Mouse (Mus musculus) hindbrain, embryonic 11.5 days (tissue): ENCODE data around the gene Ppp6r1. TPM values are rescaled to one million over a fixed set of nuclear protein-coding genes. Genes with fewer than 3 reads are reported as not detected.

Experiments used
- ATAC-seq: fragments of 200-750 bp; cut with Nextera tagmentation; 2 replicates; pipeline ENCODE4 v1.8.0; 2017; ENCODE audit warnings: mild to moderate bottlenecking, moderate TSS enrichment, moderate library complexity; ENCODE audit not compliant: low FRiP score
- DNase-seq: peaks from one replicate; pipeline ENCODE4 v3.0.0-alpha.2; 2015; ENCODE audit warnings: low spot score
- H3K27ac ChIP-seq: fragments of 300-500 bp; sonication (generic); 2 replicates; pipeline ENCODE4 v1.5.1; 2014; ENCODE audit warnings: mild to moderate bottlenecking, low read depth, low read length
- H3K27me3 ChIP-seq: fragments of 300-500 bp; sonication (generic); 2 replicates; pipeline ENCODE4 v1.6.1; 2014; ENCODE audit warnings: mild to moderate bottlenecking, low read length, moderate library complexity, mixed read lengths; ENCODE audit not compliant: control insufficient read depth, insufficient read depth
- H3K36me3 ChIP-seq: fragments of 300-500 bp; sonication (generic); 2 replicates; pipeline ENCODE4 v1.6.1; 2014; ENCODE audit warnings: mild to moderate bottlenecking, low read length, moderate library complexity, mixed read lengths; ENCODE audit not compliant: control insufficient read depth, insufficient read depth
- H3K4me1 ChIP-seq: fragments of 300-500 bp; sonication (generic); replicated peaks from 2 replicates; pipeline ENCODE4 v1.6.1; 2014; ENCODE audit warnings: low read length, mixed read lengths; ENCODE audit not compliant: control insufficient read depth, insufficient read depth
- H3K4me2 ChIP-seq: fragments of 300-500 bp; sonication (generic); replicated peaks from 2 replicates; pipeline ENCODE4 v1.6.1; 2014; ENCODE audit warnings: mild to moderate bottlenecking, low read depth, low read length
- H3K4me3 ChIP-seq: fragments of 300-500 bp; sonication (generic); 2 replicates; pipeline ENCODE4 v1.5.1; 2014; ENCODE audit warnings: low read depth, low read length
- H3K9ac ChIP-seq: fragments of 300-500 bp; sonication (generic); 2 replicates; pipeline ENCODE4 v1.6.1; 2014; ENCODE audit warnings: low read depth, low read length
- H3K9me3 ChIP-seq: fragments of 300-500 bp; sonication (generic); 2 replicates; pipeline ENCODE4 v1.6.1; 2016; ENCODE audit warnings: low read length; ENCODE audit not compliant: control insufficient read depth
- WGBS: fragments of 180-500 bp; shearing (Covaris S2); extraction: QIAGEN DNeasy Blood & Tissue Kit; methylation state at CpG from one replicate; pipeline ENCODE4 v1.1.7; 2014; 5-methylcytosine and 5-hydroxymethylcytosine counted together
- polyA plus RNA-seq: library from polyadenylated mRNA; unstranded; fragments of >200 nt; fragmentation: Nextera tagmentation; extraction: Ambion mirVana; gene quantifications from 2 replicates; pipeline ENCODE4 v1.2.1, GENCODE M21; 2014

The Ppp6r1 gene
- polyA plus RNA-seq, 1 experiment from 2014 or later: 8.1 TPM

DNA sequence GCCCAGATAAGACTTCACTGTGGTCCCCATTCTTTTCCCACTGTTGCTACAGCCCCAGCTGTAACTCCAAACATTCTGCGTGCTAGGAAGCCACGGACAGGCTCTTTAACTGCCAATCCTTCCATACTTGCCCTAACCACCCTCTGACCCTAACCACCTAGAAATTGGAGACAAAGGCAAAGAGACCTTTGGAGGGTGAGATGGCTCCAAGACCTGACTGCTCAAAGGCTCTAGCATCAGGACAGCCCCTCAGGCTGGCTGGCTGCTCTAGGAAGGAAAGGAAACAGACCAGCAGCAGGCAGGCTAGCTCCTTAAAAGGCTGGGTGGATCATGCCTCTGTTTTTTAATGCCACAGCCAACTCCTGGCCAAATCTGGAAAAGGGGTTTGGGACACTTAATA, 4.6 kb downstream of the Ppp6r1 start:
- 0 out of 2 replicates have a peak overlapping the region, but pooled peaks have one; percentile 20 for H3K9ac ChIP-seq
- no peaks in the 10 kb centered on the region for H3K9me3 ChIP-seq
- WGBS: 81% methylated on average over 2 of the region's 2 CpGs
- ATAC-seq (no peak), DNase-seq (no peak)
- no peak overlapping the region for H3K27ac ChIP-seq
- H3K4me1 ChIP-seq: peaks cover 6% of the 10 kb centered on the region
- no peak overlapping the region for H3K4me3 ChIP-seq
- no peaks in the 10 kb centered on the region for H3K36me3 ChIP-seq
- no peaks in the 10 kb centered on the region for H3K27me3 ChIP-seq
- no peak overlapping the region for H3K4me2 ChIP-seq

- Histone ChIP-seq H3K4me1 (peaks cover 6% of the 10 kb centered on the region), H3K36me3 (no peaks in the 10 kb centered on the region), H3K27ac (no peak overlapping the region), H3K4me3 (no peak overlapping the region), H3K4me2 (no peak overlapping the region), H3K9ac (no peak overlapping the region), H3K9me3 (no peaks in the 10 kb centered on the region), H3K27me3 (no peaks in the 10 kb centered on the region)
- ATAC-seq (no peak), DNase-seq (no peak)
- WGBS: 91% methylated on average over 7 of the region's 7 CpGs
Observed at GRCm38 (mm10) chr7:4653780-4654179, 5.0 kb downstream of the Ppp6r1 start.

GRCm38 (mm10) chr7:4653351-4653750, 5.5 kb downstream of the Ppp6r1 start:
- Histone ChIP-seq H3K27ac (no peak overlapping the region), H3K27me3 (no peaks in the 10 kb centered on the region), H3K4me1 (peaks cover 6% of the 10 kb centered on the region), H3K9me3 (no peaks in the 10 kb centered on the region), H3K36me3 (no peaks in the 10 kb centered on the region), H3K4me3 (no peak overlapping the region), H3K4me2 (no peak overlapping the region), H3K9ac (no peak overlapping the region)
- 87% methylated on average over 5 of the region's 5 CpGs for WGBS
- ATAC-seq: no peak
- DNase-seq: no peak

GRCm38 (mm10) chr7:4652726-4653125, 6.1 kb downstream of the Ppp6r1 start:
- Histone ChIP-seq H3K4me3 (no peak overlapping the region), H3K36me3 (no peaks in the 10 kb centered on the region), H3K9me3 (no peaks in the 10 kb centered on the region), H3K27ac (no peak overlapping the region), H3K4me2 (no peak overlapping the region), H3K4me1 (peaks cover 3% of the 10 kb centered on the region), H3K27me3 (no peaks in the 10 kb centered on the region), H3K9ac (no peak overlapping the region)
- 90% methylated on average over 5 of the region's 5 CpGs for WGBS
- ATAC-seq (no peak), DNase-seq (no peak)

GRCm38 (mm10) chr7:4651581-4651980, 7.2 kb downstream of the Ppp6r1 start:
- Histone ChIP-seq H3K36me3 (0 out of 2 replicates have a peak, but pooled peaks cover 2% of the 10 kb centered on the region), H3K4me3 (no peak overlapping the region), H3K4me2 (no peak overlapping the region), H3K27ac (no peak overlapping the region), H3K9me3 (no peaks in the 10 kb centered on the region), H3K27me3 (no peaks in the 10 kb centered on the region), H3K9ac (no peak overlapping the region), H3K4me1 (no peaks in the 10 kb centered on the region)
- DNase-seq (no peak), ATAC-seq (no peak)
- WGBS: 80% methylated on average over 8 of the region's 8 CpGs

DNA sequence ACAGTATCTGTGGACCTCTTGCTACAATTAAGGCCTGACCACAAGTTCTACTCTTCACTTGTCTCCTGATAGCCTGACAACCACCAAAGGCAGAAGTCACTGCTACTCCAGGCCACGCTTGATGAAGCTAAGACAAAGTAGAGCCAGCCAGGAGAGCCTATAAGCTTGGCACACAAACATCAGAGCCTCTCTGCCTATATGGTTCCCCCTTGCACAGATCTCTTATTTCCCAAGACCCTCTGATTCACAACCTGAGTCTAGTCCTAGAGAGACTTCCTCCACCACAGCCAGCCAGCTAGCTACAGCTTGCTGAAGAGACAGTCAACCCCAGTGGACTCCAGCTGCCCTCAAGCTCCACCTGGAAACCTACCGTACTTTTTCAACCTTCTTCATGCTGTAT, 10.8 kb downstream of the Ppp6r1 start:
- Histone ChIP-seq H3K9ac (no peak overlapping the region), H3K36me3 (0 out of 2 replicates have a peak, but pooled peaks cover 2% of the 10 kb centered on the region), H3K4me2 (no peak overlapping the region), H3K4me3 (no peak overlapping the region), H3K27ac (no peak overlapping the region), H3K9me3 (no peaks in the 10 kb centered on the region), H3K27me3 (no peaks in the 10 kb centered on the region), H3K4me1 (no peaks in the 10 kb centered on the region)
- WGBS: 91% methylated on average over 2 of the region's 2 CpGs
- DNase-seq (no peak), ATAC-seq (no peak)

DNA sequence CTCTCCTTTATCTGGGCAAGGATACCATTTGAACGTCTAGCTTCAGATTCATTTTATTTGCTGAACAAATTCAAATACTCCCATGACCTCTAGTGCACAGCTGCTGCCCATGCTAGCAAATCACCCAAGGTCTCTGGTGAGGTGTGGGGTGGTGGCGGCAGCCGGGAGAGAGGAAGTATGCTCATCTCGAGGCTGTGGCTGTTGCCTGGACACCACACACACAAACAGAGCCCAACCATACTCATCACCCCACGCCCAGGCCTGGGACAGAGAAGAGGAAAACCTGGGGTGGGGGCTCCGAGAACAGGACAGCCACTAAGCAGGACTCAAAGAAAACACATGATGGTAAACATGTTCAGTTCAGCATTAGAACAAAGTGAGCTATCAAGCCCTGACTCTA, 11.5 kb downstream of the Ppp6r1 start:
- no peak overlapping the region for H3K9ac ChIP-seq
- WGBS: 81% methylated on average over 6 of the region's 6 CpGs
- no peaks in the 10 kb centered on the region for H3K27me3 ChIP-seq
- H3K27ac ChIP-seq: no peak overlapping the region
- H3K9me3 ChIP-seq: no peaks in the 10 kb centered on the region
- H3K36me3 ChIP-seq: 0 out of 2 replicates have a peak, but pooled peaks cover 4% of the 10 kb centered on the region
- H3K4me2 ChIP-seq: no peak overlapping the region
- ATAC-seq (no peak), DNase-seq (no peak)
- H3K4me3 ChIP-seq: no peak overlapping the region
- no peaks in the 10 kb centered on the region for H3K4me1 ChIP-seq

GRCm38 (mm10) chr7:4646806-4647205, 12.0 kb downstream of the Ppp6r1 start:
- 88% methylated on average over 3 of the region's 3 CpGs for WGBS
- DNase-seq: no peak
- no peak overlapping the region for H3K9ac ChIP-seq
- H3K27ac ChIP-seq: no peak overlapping the region
- no peaks in the 10 kb centered on the region for H3K4me1 ChIP-seq
- H3K27me3 ChIP-seq: no peaks in the 10 kb centered on the region
- H3K9me3 ChIP-seq: no peaks in the 10 kb centered on the region
- 0 out of 2 replicates have a peak, but pooled peaks cover 4% of the 10 kb centered on the region for H3K36me3 ChIP-seq
- no peak overlapping the region for H3K4me3 ChIP-seq
- H3K4me2 ChIP-seq: no peak overlapping the region
- no peak for ATAC-seq

DNA sequence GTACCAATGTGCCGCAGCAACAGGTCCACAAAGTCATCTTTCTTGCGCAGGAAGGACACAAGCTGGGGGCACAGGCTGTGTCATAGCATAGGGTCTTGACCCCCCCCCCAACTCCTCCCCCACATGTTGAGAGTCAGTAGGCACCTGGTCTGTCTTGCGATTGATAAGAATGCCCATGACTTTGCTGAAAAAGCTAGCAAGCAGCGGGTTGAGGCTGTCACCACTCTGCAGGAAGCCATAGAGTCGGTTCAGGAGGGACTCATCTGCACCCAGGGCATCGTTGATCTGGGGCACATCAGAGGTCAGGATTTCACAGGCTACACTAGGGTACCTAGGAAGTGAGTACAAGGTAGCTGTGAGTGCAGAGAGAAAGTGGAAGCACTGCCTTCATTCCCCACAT, 15.6 kb downstream of the Ppp6r1 start:
- Histone ChIP-seq H3K9me3 (no peaks in the 10 kb centered on the region), H3K27me3 (no peaks in the 10 kb centered on the region), H3K4me1 (no peaks in the 10 kb centered on the region), H3K4me2 (no peak overlapping the region), H3K4me3 (no peak overlapping the region), H3K27ac (no peak overlapping the region), H3K36me3 (peaks cover 13% of the 10 kb centered on the region; the same call in 1 of the 2 replicates), H3K9ac (no peak overlapping the region)
- 95% methylated on average over 6 of the region's 6 CpGs for WGBS
- ATAC-seq (no peak), DNase-seq (no peak)
